8 mouse cellular contexts compared by ENCODE assay signal in genomic region chr2:22338269-22338857, GRCm38 (mm10).
DNase-seq lines count a peak whose midpoint lies in the region; ATAC-seq lines count a peak whose summit lies in the region.

No protein-coding gene starts in this region.

- no peaks in the 10 kb centered on the region for H3K27me3 ChIP-seq in heart, embryonic 13.5 days (replicated peaks)
- H3K27me3 ChIP-seq in kidney, embryonic 16.5 days (ENCODE audit: insufficient read depth, low read length): no peaks in the 10 kb centered on the region
- no peaks in the 10 kb centered on the region for H3K27me3 ChIP-seq in midbrain, embryonic 15.5 days (replicated peaks)

- no peaks in the 10 kb centered on the region for H3K36me3 ChIP-seq in heart, embryonic 13.5 days
- no peaks in the 10 kb centered on the region for H3K36me3 ChIP-seq in kidney, embryonic 16.5 days (ENCODE audit: insufficient read depth, low read length)
- no peaks in the 10 kb centered on the region for H3K36me3 ChIP-seq in midbrain, embryonic 15.5 days (replicated peaks)

- H3K4me3 ChIP-seq in heart, embryonic 13.5 days: peak overlapping the region; percentile 53
- peak overlapping the region; percentile 46 for H3K4me3 ChIP-seq in kidney, embryonic 16.5 days (ENCODE audit: low read length)
- peak overlapping the region; percentile 49 for H3K4me3 ChIP-seq in midbrain, embryonic 15.5 days

- H3K4me1 ChIP-seq in heart, embryonic 13.5 days: no peaks in the 10 kb centered on the region
- peaks cover 5% of the 10 kb centered on the region; the same call in 1 of the 2 replicates for H3K4me1 ChIP-seq in kidney, embryonic 16.5 days (ENCODE audit: insufficient read depth, low read length)
- peaks cover 10% of the 10 kb centered on the region; the same call in 1 of the 2 replicates for H3K4me1 ChIP-seq in midbrain, embryonic 15.5 days

- no peaks in the 10 kb centered on the region for H3K9me3 ChIP-seq in heart, embryonic 13.5 days
- no peaks in the 10 kb centered on the region for H3K9me3 ChIP-seq in kidney, embryonic 16.5 days (ENCODE audit: low read length)
- H3K9me3 ChIP-seq in midbrain, embryonic 15.5 days: no peaks in the 10 kb centered on the region

- peak; percentile 7 for DNase-seq in right cerebral cortex, postnatal 14 days
- no peak for DNase-seq in right cerebral cortex, adult 18-20 months
- peak; percentile 11 for DNase-seq in embryo, embryonic 11.5 days (ENCODE audit: low read depth, low spot score)
- DNase-seq in spleen, postnatal 10 days (ENCODE audit: low spot score in 2 of 2): no peak

- H3K27ac ChIP-seq in heart, embryonic 13.5 days (replicated peaks): no peak overlapping the region
- no peak overlapping the region for H3K27ac ChIP-seq in kidney, embryonic 16.5 days (ENCODE audit: low read length)
- H3K27ac ChIP-seq in midbrain, embryonic 15.5 days: peak overlapping the region; percentile 80

- WGBS in heart, embryonic 13.5 days: 11% methylated on average over 21 of the region's 32 CpGs
- WGBS in kidney, embryonic 16.5 days: 4% methylated on average over 25 of the region's 32 CpGs
- WGBS in midbrain, embryonic 15.5 days: 5% methylated on average over 24 of the region's 32 CpGs

- ATAC-seq in heart, embryonic 13.5 days (ENCODE audit: extremely low read depth, insufficient number of reproducible peaks, low FRiP score, low TSS enrichment): no peak
- peak; percentile 92 for ATAC-seq in kidney, embryonic 16.5 days (ENCODE audit: low FRiP score, low TSS enrichment)
- ATAC-seq in midbrain, embryonic 15.5 days (replicated peaks): peak; percentile 95
- ATAC-seq in megakaryocyte-erythroid progenitor cell, adult 5-6 weeks (replicated peaks; ENCODE audit: low FRiP score, low TSS enrichment, poor library complexity, severe bottlenecking): no peak

- H3K4me2 ChIP-seq in heart, embryonic 13.5 days: peak overlapping the region; percentile 75
- peak overlapping the region; percentile 72 for H3K4me2 ChIP-seq in kidney, embryonic 16.5 days (replicated peaks; ENCODE audit: low read depth, low read length)
- H3K4me2 ChIP-seq in midbrain, embryonic 15.5 days: peak overlapping the region; percentile 84

- H3K9ac ChIP-seq in heart, embryonic 13.5 days: peak overlapping the region; percentile 58
- peak overlapping the region; percentile 64 for H3K9ac ChIP-seq in kidney, embryonic 16.5 days (replicated peaks; ENCODE audit: low read length)
- peak overlapping the region; percentile 34 for H3K9ac ChIP-seq in midbrain, embryonic 15.5 days

Comparison
In these comparisons a context has a peak if more than half of its experiments do, and no peak if none do; other contexts are left out.
1. DNase-seq: peak in right cerebral cortex, postnatal 14 days (single experiment) and embryo, embryonic 11.5 days (single experiment); none in right cerebral cortex, adult 18-20 months (single experiment) and spleen, postnatal 10 days (0 of 2).
2. ATAC-seq: peak in kidney, embryonic 16.5 days (single experiment) and midbrain, embryonic 15.5 days (single experiment); none in heart, embryonic 13.5 days (single experiment) and megakaryocyte-erythroid progenitor cell, adult 5-6 weeks (single experiment).
3. Peak in every context shown above with its lines, with median percentiles within 50 percentile points of each other: H3K4me2 ChIP-seq, H3K4me3 ChIP-seq and H3K9ac ChIP-seq.